Mouse (Mus musculus) midbrain, postnatal 0 days (tissue): ENCODE results near the gene H1fx. TPM values are rescaled to one million over a fixed set of nuclear protein-coding genes. Genes with fewer than 3 reads are reported as not detected.

Experiments
- ATAC-seq: fragments of 200-750 bp; cut with Nextera tagmentation; 2 replicates; pipeline ENCODE4 v1.8.0; 2017; ENCODE audit warnings: moderate number of reproducible peaks, mild to moderate bottlenecking, moderate TSS enrichment, moderate library complexity; ENCODE audit not compliant: low FRiP score
- DNase-seq: peaks from one replicate; pipeline ENCODE4 v3.0.0-alpha.2; 2015; ENCODE audit warnings: low spot score
- H3K27ac ChIP-seq: fragments of 300-500 bp; sonication (generic); 2 replicates; pipeline ENCODE4 v1.5.1; 2014; ENCODE audit warnings: low read depth, mild to moderate bottlenecking, low read length, mixed read lengths
- H3K27me3 ChIP-seq: fragments of 300-500 bp; sonication (generic); 2 replicates; pipeline ENCODE4 v1.6.1; 2014; ENCODE audit warnings: low read length, control low read depth, mixed read lengths; ENCODE audit not compliant: insufficient read depth
- H3K36me3 ChIP-seq: fragments of 300-500 bp; sonication (generic); 2 replicates; pipeline ENCODE4 v1.6.1; 2014; ENCODE audit warnings: low read length, control low read depth, mixed read lengths; ENCODE audit not compliant: insufficient read depth
- H3K4me1 ChIP-seq: fragments of 300-500 bp; sonication (generic); 2 replicates; pipeline ENCODE4 v1.6.1; 2014; ENCODE audit warnings: mild to moderate bottlenecking, control low read depth, antibody characterized with exemption, low read length, mixed read lengths; ENCODE audit not compliant: insufficient read depth
- H3K4me2 ChIP-seq: fragments of 300-500 bp; sonication (generic); 2 replicates; pipeline ENCODE4 v1.6.1; 2014; ENCODE audit warnings: low read depth, mild to moderate bottlenecking, low read length, mixed read lengths; ENCODE audit not compliant: poor library complexity, severe bottlenecking
- H3K4me3 ChIP-seq: fragments of 300-500 bp; sonication (generic); 2 replicates; pipeline ENCODE4 v1.5.1; 2014; ENCODE audit warnings: low read depth, mild to moderate bottlenecking, low read length, moderate library complexity
- H3K9ac ChIP-seq: fragments of 300-500 bp; sonication (generic); replicated peaks from 2 replicates; pipeline ENCODE4 v1.6.1; 2014; ENCODE audit warnings: mild to moderate bottlenecking, low read length, moderate library complexity, mixed read lengths; ENCODE audit not compliant: poor library complexity, severe bottlenecking
- H3K9me3 ChIP-seq: fragments of 300-500 bp; sonication (generic); 2 replicates; pipeline ENCODE4 v1.6.1; 2016; ENCODE audit warnings: low read length, control low read depth
- CTCF ChIP-seq: IDR thresholded peaks from 2 replicates; pipeline ENCODE4 v1.5.1; 2016; ENCODE audit warnings: antibody characterized with exemption, mild to moderate bottlenecking
- WGBS: fragments of 180-500 bp; shearing (Covaris S2); extraction: QIAGEN DNeasy Blood & Tissue Kit; methylation state at CpG from one replicate; pipeline ENCODE4 v1.1.7; 2014; 5-methylcytosine and 5-hydroxymethylcytosine counted together
- polyA plus RNA-seq: library from polyadenylated mRNA; unstranded; fragments of >200 nt; fragmentation: Nextera tagmentation; extraction: Ambion mirVana; gene quantifications from 2 replicates; pipeline ENCODE4 v1.2.1, GENCODE M21; 2015
- total RNA-seq: library from RNA; depleted of rRNA; stranded (reverse); fragments of >200 nt; gene quantifications from 2 replicates; pipeline ENCODE4 v1.2.3, GENCODE M21; 2014

H1fx gene
- total and polyA plus RNA-seq, 2 experiments from 2014 or later = 22.7 to 52.8 TPM

- no peak for TF ChIP-seq CTCF
- Histone ChIP-seq H3K27ac (no peak overlapping the region), H3K27me3 (no peaks in the 10 kb centered on the region), H3K4me1 (no peaks in the 10 kb centered on the region), H3K9me3 (no peaks in the 10 kb centered on the region), H3K36me3 (peaks cover 57% of the 10 kb centered on the region), H3K4me2 (no peak overlapping the region), H3K9ac (no peak overlapping the region), H3K4me3 (no peak overlapping the region)
- DNase-seq (no peak), ATAC-seq (no peak)
- WGBS = 88% methylated on average over 4 of the region's 4 CpGs
Measured at GRCm38 (mm10) chr6:88003439-88003838, 22.0 kb upstream of the H1fx start.

GRCm38 (mm10) chr6:87998358-87998757 lies 16.9 kb upstream of the H1fx start:
- WGBS = 89% methylated on average over 4 of the region's 4 CpGs
- no peak overlapping the region for H3K27ac ChIP-seq
- no peak overlapping the region for H3K4me2 ChIP-seq
- H3K9me3 ChIP-seq = no peaks in the 10 kb centered on the region
- no peak for TF ChIP-seq CTCF
- peaks cover 34% of the 10 kb centered on the region for H3K36me3 ChIP-seq
- H3K4me1 ChIP-seq = peaks cover 9% of the 10 kb centered on the region; the same call in 1 of the 2 replicates
- DNase-seq = no peak
- H3K4me3 ChIP-seq = no peak overlapping the region
- no peak for ATAC-seq
- no peak overlapping the region for H3K9ac ChIP-seq
- H3K27me3 ChIP-seq = no peaks in the 10 kb centered on the region

- peak; percentile 81 for DNase-seq
- Histone ChIP-seq H3K36me3 (peaks cover 28% of the 10 kb centered on the region), H3K27ac (no peak overlapping the region), H3K4me1 (peaks cover 9% of the 10 kb centered on the region; the same call in 1 of the 2 replicates), H3K4me3 (no peak overlapping the region), H3K4me2 (no peak overlapping the region), H3K9me3 (no peaks in the 10 kb centered on the region), H3K9ac (no peak overlapping the region), H3K27me3 (no peaks in the 10 kb centered on the region)
- 65% methylated on average over 7 of the region's 7 CpGs for WGBS
- ATAC-seq = peak; percentile 61
- TF ChIP-seq CTCF = peak; percentile 82
Measured at GRCm38 (mm10) chr6:87997706-87998265, 16.3 kb upstream of the H1fx start.

- H3K9ac ChIP-seq = no peak overlapping the region
- no peak overlapping the region for H3K4me3 ChIP-seq
- H3K27me3 ChIP-seq = no peaks in the 10 kb centered on the region
- DNase-seq (no peak), ATAC-seq (no peak)
- peaks cover 18% of the 10 kb centered on the region; the same call in 1 of the 2 replicates for H3K36me3 ChIP-seq
- no peak for TF ChIP-seq CTCF
- 97% methylated on average over 9 of the region's 9 CpGs for WGBS
- H3K27ac ChIP-seq = no peak overlapping the region
- H3K4me1 ChIP-seq = peaks cover 9% of the 10 kb centered on the region; the same call in 1 of the 2 replicates
- H3K4me2 ChIP-seq = no peak overlapping the region
- H3K9me3 ChIP-seq = no peaks in the 10 kb centered on the region
Measured at GRCm38 (mm10) chr6:87996606-87997005, 15.2 kb upstream of the H1fx start.

- no peaks in the 10 kb centered on the region for H3K27me3 ChIP-seq
- no peak for DNase-seq
- ATAC-seq = no peak
- H3K4me3 ChIP-seq = no peak overlapping the region
- peaks cover 9% of the 10 kb centered on the region; the same call in 1 of the 2 replicates for H3K4me1 ChIP-seq
- TF ChIP-seq CTCF = no peak
- peaks cover 9% of the 10 kb centered on the region; the same call in 1 of the 2 replicates for H3K36me3 ChIP-seq
- H3K9me3 ChIP-seq = no peaks in the 10 kb centered on the region
- no peak overlapping the region for H3K27ac ChIP-seq
- no peak overlapping the region for H3K9ac ChIP-seq
- 88% methylated on average over 4 of the region's 4 CpGs for WGBS
- no peak overlapping the region for H3K4me2 ChIP-seq
Measured at GRCm38 (mm10) chr6:87995519-87995918, 14.1 kb upstream of the H1fx start.

- Histone ChIP-seq H3K36me3 (peaks cover 6% of the 10 kb centered on the region; the same call in 1 of the 2 replicates), H3K4me3 (peak overlapping the region; percentile 22; the same call in 1 of the 2 replicates), H3K4me2 (peak overlapping the region; percentile 43), H3K9ac (peak overlapping the region; percentile 33; the same call in 1 of the 2 replicates), H3K27me3 (no peaks in the 10 kb centered on the region), H3K27ac (peak overlapping the region; percentile 62), H3K9me3 (no peaks in the 10 kb centered on the region), H3K4me1 (peaks cover 9% of the 10 kb centered on the region; the same call in 1 of the 2 replicates)
- DNase-seq (peak; percentile 76), ATAC-seq (peak; percentile 64)
- WGBS = 7% methylated on average over 18 of the region's 18 CpGs
- no peak for TF ChIP-seq CTCF
Measured at GRCm38 (mm10) chr6:87993790-87994571, 12.5 kb upstream of the H1fx start.
